Mouse (Mus musculus): ENCODE results near the gene Tcta. TPM values are rescaled to one million over a fixed set of nuclear protein-coding genes. Genes with fewer than 3 reads are reported as not detected.
"Not testable (repeated sequence)": the region's sequence is repeated elsewhere in the genome, so short reads cannot be mapped to it uniquely, and the experiment has no call there.

Tcta gene
- total and polyA plus RNA-seq, 2 experiments = 17.9 to 35.2 TPM

- TF ChIP-seq POLR2A (IDR thresholded peaks at IDR 0.05; ENCODE audit: extremely low read depth, insufficient read depth, low read length) = 0 out of 2 replicates have a peak, but pooled peaks have one; percentile 8
- no peak for TF ChIP-seq CTCF (IDR thresholded peaks at IDR 0.05; ENCODE audit: low read depth, low read length)
- Histone ChIP-seq H3K79me2 (ENCODE audit: control insufficient read depth, insufficient read depth, low read length) (peaks cover 7% of the 10 kb centered on the region; the same call in 1 of the 2 replicates), H3K9ac (ENCODE audit: low read depth, low read length) (peak within 1 kb of the TSS; percentile 57), H3K27ac (replicated peaks; ENCODE audit: insufficient read depth, low read depth, low read length) (peak within 1 kb of the TSS; percentile 89), H3K27me3 (ENCODE audit: control insufficient read depth, insufficient read depth, low read length) (no peaks in the 10 kb centered on the region), H3K4me1 (ENCODE audit: control insufficient read depth, insufficient read depth, low read length) (peaks cover 19% of the 10 kb centered on the region), H3K36me3 (ENCODE audit: control insufficient read depth, insufficient read depth, low read length) (0 out of 2 replicates have a peak, but pooled peaks cover 2% of the 10 kb centered on the region), H3K4me3 (ENCODE audit: insufficient read depth, low read depth, low read length) (peak within 1 kb of the TSS; percentile 47)
- 16% methylated on average over 18 of the region's 18 CpGs for WGBS
- peak; percentile 93 for DNase-seq (ENCODE audit: extremely low read depth, low read depth, low spot score)
These were observed 9.3 kb downstream of the Tcta start, which contains the start of gene Amt for GRCm38 (mm10) chr9:108296453-108297355. TSS of gene Amt (plus strand) at chr9:108296853.

- no peaks in the 10 kb centered on the region for H3K79me2 ChIP-seq (ENCODE audit: control insufficient read depth, insufficient read depth, low read length)
- H3K36me3 ChIP-seq (ENCODE audit: control insufficient read depth, insufficient read depth, low read length) = no peaks in the 10 kb centered on the region
- peak overlapping the region; percentile 51 for H3K4me3 ChIP-seq (ENCODE audit: insufficient read depth, low read depth, low read length)
- H3K27ac ChIP-seq (replicated peaks; ENCODE audit: insufficient read depth, low read depth, low read length) = peak overlapping the region; percentile 6; the same call in 1 of the 2 replicates
- H3K4me1 ChIP-seq (ENCODE audit: control insufficient read depth, insufficient read depth, low read length) = peaks cover 5% of the 10 kb centered on the region
- no peaks in the 10 kb centered on the region for H3K27me3 ChIP-seq (ENCODE audit: control insufficient read depth, insufficient read depth, low read length)
- H3K9ac ChIP-seq (ENCODE audit: low read depth, low read length) = no peak overlapping the region
- 9% methylated on average over 6 of the region's 6 CpGs for WGBS
- no peak for TF ChIP-seq POLR2A (IDR thresholded peaks at IDR 0.05; ENCODE audit: extremely low read depth, insufficient read depth, low read length)
- peak; percentile 69 for DNase-seq (ENCODE audit: extremely low read depth, low read depth, low spot score)
These were observed 15.2 kb downstream of the Tcta start for GRCm38 (mm10) chr9:108290773-108291172.

GRCm38 (mm10) chr9:108290016-108290750 lies 15.8 kb downstream of the Tcta start, which contains the start of gene Nicn1:
TSS of gene Nicn1 (plus strand) at chr9:108290429.
- DNase-seq (ENCODE audit: extremely low read depth, low read depth, low spot score) = peak; percentile 99
- H3K36me3 ChIP-seq (ENCODE audit: control insufficient read depth, insufficient read depth, low read length) = no peaks in the 10 kb centered on the region
- peaks cover 5% of the 10 kb centered on the region for H3K4me1 ChIP-seq (ENCODE audit: control insufficient read depth, insufficient read depth, low read length)
- H3K27me3 ChIP-seq (ENCODE audit: control insufficient read depth, insufficient read depth, low read length) = no peaks in the 10 kb centered on the region
- 0 out of 2 replicates have a peak, but pooled peaks have one; percentile 11 for TF ChIP-seq POLR2A (IDR thresholded peaks at IDR 0.05; ENCODE audit: extremely low read depth, insufficient read depth, low read length)
- TF ChIP-seq CTCF (IDR thresholded peaks at IDR 0.05; ENCODE audit: low read depth, low read length) = no peak
- peak within 1 kb of the TSS; percentile 40 for H3K27ac ChIP-seq (replicated peaks; ENCODE audit: insufficient read depth, low read depth, low read length)
- H3K79me2 ChIP-seq (ENCODE audit: control insufficient read depth, insufficient read depth, low read length) = no peaks in the 10 kb centered on the region
- peak within 1 kb of the TSS; percentile 51 for H3K4me3 ChIP-seq (ENCODE audit: insufficient read depth, low read depth, low read length)
- under 1% methylated on average over 32 of the region's 32 CpGs for WGBS
- H3K9ac ChIP-seq (ENCODE audit: low read depth, low read length) = peak within 1 kb of the TSS; percentile 28

- Histone ChIP-seq H3K4me3 (ENCODE audit: insufficient read depth, low read depth, low read length) (no peak overlapping the region), H3K9ac (ENCODE audit: low read depth, low read length) (no peak overlapping the region), H3K27me3 (ENCODE audit: control insufficient read depth, insufficient read depth, low read length) (no peaks in the 10 kb centered on the region), H3K36me3 (ENCODE audit: control insufficient read depth, insufficient read depth, low read length) (no peaks in the 10 kb centered on the region), H3K4me1 (ENCODE audit: control insufficient read depth, insufficient read depth, low read length) (peaks cover 7% of the 10 kb centered on the region), H3K27ac (replicated peaks; ENCODE audit: insufficient read depth, low read depth, low read length) (no peak overlapping the region), H3K79me2 (ENCODE audit: control insufficient read depth, insufficient read depth, low read length) (no peaks in the 10 kb centered on the region)
- DNase-seq (ENCODE audit: extremely low read depth, low read depth, low spot score) = peak; percentile 68
- TF ChIP-seq CTCF (IDR thresholded peaks at IDR 0.05; ENCODE audit: low read depth, low read length) = no peak
- no peak for TF ChIP-seq POLR2A (IDR thresholded peaks at IDR 0.05; ENCODE audit: extremely low read depth, insufficient read depth, low read length)
- WGBS = 20% methylated on average over 2 of the region's 2 CpGs
These were observed 16.6 kb downstream of the Tcta start for GRCm38 (mm10) chr9:108289347-108289746.

- not testable (repeated sequence) for H3K27me3 ChIP-seq (ENCODE audit: control insufficient read depth, insufficient read depth, low read length); DNase-seq (ENCODE audit: extremely low read depth, low read depth, low spot score); H3K79me2 ChIP-seq (ENCODE audit: control insufficient read depth, insufficient read depth, low read length); H3K4me1 ChIP-seq (ENCODE audit: control insufficient read depth, insufficient read depth, low read length); H3K9ac ChIP-seq (ENCODE audit: low read depth, low read length); H3K27ac ChIP-seq (replicated peaks; ENCODE audit: insufficient read depth, low read depth, low read length); H3K36me3 ChIP-seq (ENCODE audit: control insufficient read depth, insufficient read depth, low read length); H3K4me3 ChIP-seq (ENCODE audit: insufficient read depth, low read depth, low read length)
- 90% methylated on average over 6 of the region's 6 CpGs for WGBS
These were observed 18.3 kb downstream of the Tcta start for GRCm38 (mm10) chr9:108287526-108288238.
